Mouse (Mus musculus) kidney, embryonic 15.5 days (tissue): ENCODE measurements at regions not wholly inside any gene's neighbourhood (a gene's known extent, or its start where the extent isn't known, plus 50 kb on each side); places are given as distances from the start of the nearest gene placed in this dataset.

Experiments
- ATAC-seq: fragments of 200-750 bp; cut with Nextera tagmentation; replicated peaks from 2 replicates; pipeline ENCODE4 v1.8.0; 2017; ENCODE audit warnings: moderate TSS enrichment; ENCODE audit not compliant: low FRiP score
- H3K27ac ChIP-seq: fragments of 300-500 bp; sonication (generic); 2 replicates; pipeline ENCODE4 v1.5.1; 2015; ENCODE audit warnings: mild to moderate bottlenecking, inconsistent platforms
- H3K27me3 ChIP-seq: fragments of 300-500 bp; sonication (generic); 2 replicates; pipeline ENCODE4 v1.6.1; 2015; ENCODE audit warnings: inconsistent platforms
- H3K36me3 ChIP-seq: fragments of 300-500 bp; sonication (generic); 2 replicates; pipeline ENCODE4 v1.6.1; 2015; ENCODE audit warnings: inconsistent platforms
- H3K4me1 ChIP-seq: fragments of 300-500 bp; sonication (generic); 2 replicates; pipeline ENCODE4 v1.6.1; 2015; ENCODE audit warnings: inconsistent platforms
- H3K4me2 ChIP-seq: fragments of 300-500 bp; sonication (generic); 2 replicates; pipeline ENCODE4 v1.6.1; 2015; ENCODE audit warnings: moderate library complexity, mild to moderate bottlenecking, inconsistent platforms
- H3K4me3 ChIP-seq: fragments of 300-500 bp; sonication (generic); replicated peaks from 2 replicates; pipeline ENCODE4 v1.5.1; 2015; ENCODE audit warnings: mild to moderate bottlenecking, inconsistent platforms
- H3K9ac ChIP-seq: fragments of 300-500 bp; sonication (generic); 2 replicates; pipeline ENCODE4 v1.6.1; 2015; ENCODE audit warnings: mild to moderate bottlenecking, inconsistent platforms
- H3K9me3 ChIP-seq: fragments of 300-500 bp; sonication (generic); replicated peaks from 2 replicates; pipeline ENCODE4 v1.6.1; 2016; ENCODE audit warnings: inconsistent platforms
- WGBS: fragments of 180-500 bp; shearing (Covaris S2); methylation state at CpG from one replicate; pipeline ENCODE4 v1.1.7; 2015; ENCODE audit warnings: mixed read lengths; 5-methylcytosine and 5-hydroxymethylcytosine counted together

GRCm38 (mm10) chr1:73389976-73390375, 374.3 kb upstream of the Tnp1 start:
- no peak overlapping the region for H3K9ac ChIP-seq
- H3K9me3 ChIP-seq = no peaks in the 10 kb centered on the region
- H3K4me3 ChIP-seq = no peak overlapping the region
- 70% methylated on average over 3 of the region's 3 CpGs for WGBS
- H3K36me3 ChIP-seq = no peaks in the 10 kb centered on the region
- H3K27ac ChIP-seq = no peak overlapping the region
- peaks cover 26% of the 10 kb centered on the region for H3K4me1 ChIP-seq
- no peak for ATAC-seq
- H3K4me2 ChIP-seq = no peak overlapping the region
- no peaks in the 10 kb centered on the region for H3K27me3 ChIP-seq

GRCm38 (mm10) chr1:73389174-73389573, 373.5 kb upstream of the Tnp1 start:
- Histone ChIP-seq H3K4me3 (no peak overlapping the region), H3K27me3 (no peaks in the 10 kb centered on the region), H3K36me3 (no peaks in the 10 kb centered on the region), H3K9me3 (no peaks in the 10 kb centered on the region), H3K4me2 (no peak overlapping the region), H3K9ac (no peak overlapping the region), H3K27ac (no peak overlapping the region), H3K4me1 (peaks cover 19% of the 10 kb centered on the region)
- 50% methylated on average over 3 of the region's 3 CpGs for WGBS
- ATAC-seq = no peak

- Histone ChIP-seq H3K9me3 (no peaks in the 10 kb centered on the region), H3K36me3 (no peaks in the 10 kb centered on the region), H3K27me3 (no peaks in the 10 kb centered on the region), H3K4me2 (no peak overlapping the region), H3K27ac (peak overlapping the region; percentile 63), H3K4me1 (peaks cover 11% of the 10 kb centered on the region), H3K9ac (no peak overlapping the region), H3K4me3 (no peak overlapping the region)
- ATAC-seq = peak; percentile 56
- WGBS = 22% methylated on average over 9 of the region's 9 CpGs
Observed at GRCm38 (mm10) chr1:73381578-73381977, 365.9 kb upstream of the Tnp1 start.

- Histone ChIP-seq H3K9me3 (no peaks in the 10 kb centered on the region), H3K27ac (no peak overlapping the region), H3K4me2 (no peak overlapping the region), H3K4me1 (0 out of 2 replicates have a peak, but pooled peaks cover 4% of the 10 kb centered on the region), H3K4me3 (no peak overlapping the region), H3K27me3 (no peaks in the 10 kb centered on the region), H3K36me3 (no peaks in the 10 kb centered on the region), H3K9ac (no peak overlapping the region)
- 73% methylated on average over 7 of the region's 7 CpGs for WGBS
- no peak for ATAC-seq
Observed at GRCm38 (mm10) chr1:73374531-73375375, 359.0 kb upstream of the Tnp1 start.

- H3K4me3 ChIP-seq = no peak overlapping the region
- peak; percentile 68 for ATAC-seq
- 12% methylated on average over 5 of the region's 5 CpGs for WGBS
- no peak overlapping the region for H3K4me2 ChIP-seq
- no peaks in the 10 kb centered on the region for H3K27me3 ChIP-seq
- peaks cover 51% of the 10 kb centered on the region for H3K4me1 ChIP-seq
- no peaks in the 10 kb centered on the region for H3K36me3 ChIP-seq
- H3K27ac ChIP-seq = peak overlapping the region; percentile 45
- H3K9ac ChIP-seq = no peak overlapping the region
- H3K9me3 ChIP-seq = no peaks in the 10 kb centered on the region
Observed at GRCm38 (mm10) chr1:73368222-73368621, 352.5 kb upstream of the Tnp1 start.

GRCm38 (mm10) chr1:73365842-73366241, 350.1 kb upstream of the Tnp1 start:
- H3K36me3 ChIP-seq = no peaks in the 10 kb centered on the region
- H3K9me3 ChIP-seq = no peaks in the 10 kb centered on the region
- H3K9ac ChIP-seq = no peak overlapping the region
- peak overlapping the region; percentile 39; the same call in 1 of the 2 replicates for H3K27ac ChIP-seq
- peaks cover 71% of the 10 kb centered on the region for H3K4me1 ChIP-seq
- H3K4me2 ChIP-seq = no peak overlapping the region
- H3K27me3 ChIP-seq = no peaks in the 10 kb centered on the region
- 45% methylated on average over 4 of the region's 4 CpGs for WGBS
- H3K4me3 ChIP-seq = no peak overlapping the region
- ATAC-seq = no peak

GRCm38 (mm10) chr1:73364300-73364683, 348.6 kb upstream of the Tnp1 start:
- WGBS = 55% methylated on average over 7 of the region's 7 CpGs
- H3K4me1 ChIP-seq = peaks cover 71% of the 10 kb centered on the region
- H3K27ac ChIP-seq = peak overlapping the region; percentile 90
- no peaks in the 10 kb centered on the region for H3K27me3 ChIP-seq
- no peak overlapping the region; the same call in 1 of the 2 replicates for H3K4me2 ChIP-seq
- no peaks in the 10 kb centered on the region for H3K36me3 ChIP-seq
- no peaks in the 10 kb centered on the region for H3K9me3 ChIP-seq
- H3K9ac ChIP-seq = no peak overlapping the region
- ATAC-seq = no peak
- H3K4me3 ChIP-seq = no peak overlapping the region

- H3K9ac ChIP-seq = no peak overlapping the region
- peaks cover 71% of the 10 kb centered on the region for H3K4me1 ChIP-seq
- H3K4me3 ChIP-seq = no peak overlapping the region
- H3K27ac ChIP-seq = peak overlapping the region; percentile 90
- WGBS = 2% methylated on average over 7 of the region's 7 CpGs
- no peaks in the 10 kb centered on the region for H3K27me3 ChIP-seq
- no peaks in the 10 kb centered on the region for H3K9me3 ChIP-seq
- H3K4me2 ChIP-seq = peak overlapping the region; percentile 32; the same call in 1 of the 2 replicates
- ATAC-seq = peak; percentile 94
- no peaks in the 10 kb centered on the region for H3K36me3 ChIP-seq
Observed at GRCm38 (mm10) chr1:73363549-73364299, 348.0 kb upstream of the Tnp1 start.

GRCm38 (mm10) chr1:73362122-73362521, 346.4 kb upstream of the Tnp1 start:
- Histone ChIP-seq H3K36me3 (no peaks in the 10 kb centered on the region), H3K4me3 (no peak overlapping the region), H3K9ac (no peak overlapping the region), H3K4me2 (no peak overlapping the region), H3K27ac (peak overlapping the region; percentile 50), H3K9me3 (no peaks in the 10 kb centered on the region), H3K27me3 (no peaks in the 10 kb centered on the region), H3K4me1 (peaks cover 57% of the 10 kb centered on the region)
- WGBS = 91% methylated on average over 1 of the region's 1 CpGs
- ATAC-seq = peak; percentile 7; the same call in 1 of the 2 replicates

- Histone ChIP-seq H3K4me2 (no peak overlapping the region), H3K9ac (no peak overlapping the region), H3K27ac (0 out of 2 replicates have a peak overlapping the region, but pooled peaks have one; percentile 50), H3K27me3 (no peaks in the 10 kb centered on the region), H3K4me1 (peaks cover 51% of the 10 kb centered on the region), H3K4me3 (no peak overlapping the region), H3K36me3 (no peaks in the 10 kb centered on the region), H3K9me3 (no peaks in the 10 kb centered on the region)
- 42% methylated on average over 7 of the region's 7 CpGs for WGBS
- no peak for ATAC-seq
Observed at GRCm38 (mm10) chr1:73361300-73361699, 345.6 kb upstream of the Tnp1 start.

- H3K9ac ChIP-seq = no peak overlapping the region
- no peak for ATAC-seq
- no peak overlapping the region for H3K27ac ChIP-seq
- no peaks in the 10 kb centered on the region for H3K27me3 ChIP-seq
- H3K4me3 ChIP-seq = no peak overlapping the region
- no peaks in the 10 kb centered on the region for H3K4me1 ChIP-seq
- no peaks in the 10 kb centered on the region for H3K36me3 ChIP-seq
- WGBS = 72% methylated on average over 1 of the region's 1 CpGs
- no peaks in the 10 kb centered on the region for H3K9me3 ChIP-seq
- no peak overlapping the region for H3K4me2 ChIP-seq
Observed at GRCm38 (mm10) chr1:73354447-73354846, 338.7 kb upstream of the Tnp1 start.

GRCm38 (mm10) chr1:73348476-73348875, 332.8 kb upstream of the Tnp1 start:
- 60% methylated on average over 6 of the region's 6 CpGs for WGBS
- Histone ChIP-seq H3K4me1 (no peaks in the 10 kb centered on the region), H3K9me3 (no peaks in the 10 kb centered on the region), H3K9ac (no peak overlapping the region), H3K36me3 (no peaks in the 10 kb centered on the region), H3K27ac (no peak overlapping the region), H3K27me3 (no peaks in the 10 kb centered on the region), H3K4me2 (no peak overlapping the region), H3K4me3 (no peak overlapping the region)
- no peak for ATAC-seq
